ENCODE assay signal across 21 mouse cellular contexts in the genomic region with DNA sequence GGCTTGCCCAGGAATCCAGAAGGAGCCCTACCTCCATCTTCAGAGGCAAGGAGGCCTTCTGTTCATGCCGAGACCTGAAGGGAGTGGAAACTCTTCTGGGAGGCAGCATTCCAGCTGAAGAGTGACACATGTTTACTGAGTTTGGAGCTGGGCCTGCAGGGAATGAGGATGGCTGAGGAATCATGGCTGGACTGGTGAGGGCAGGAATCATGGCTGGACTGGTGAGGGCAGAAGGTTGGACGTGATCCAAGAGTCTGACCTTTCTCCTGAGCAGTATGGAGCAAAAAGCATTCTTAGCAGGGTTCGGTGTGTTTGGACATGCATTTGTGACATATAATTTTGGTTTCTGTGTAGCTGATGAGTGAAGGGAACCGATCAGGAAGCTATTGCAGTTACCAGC. TPM values are rescaled to one million over a fixed set of nuclear protein-coding genes. Genes with fewer than 3 reads are reported as not detected.
DNase-seq lines count a peak whose midpoint lies in the region; ATAC-seq lines count a peak whose summit lies in the region.
"Had no signal": no experiment of that assay in that cellular context is flagged by ENCODE, and none has a peak within 500 bp of the region (broad histone marks: within the 10 kb centered on the region; RNA-seq: fewer than 3 reads in every experiment).

No protein-coding gene starts in this region.

- H3K27ac ChIP-seq in heart, embryonic 16.5 days (ENCODE audit: low read length), result peak overlapping the region; percentile 31; the same call in 1 of the 2 replicates
- H3K27ac ChIP-seq: embryonic facial prominence, embryonic 13.5 days; forebrain, embryonic 12.5 days; heart, embryonic 15.5 days; hindbrain, embryonic 10.5 days; hindbrain, embryonic 15.5 days; kidney, embryonic 15.5 days had no signal

- no peaks in the 10 kb centered on the region for H3K27me3 ChIP-seq in heart, embryonic 16.5 days (ENCODE audit: control insufficient read depth, insufficient read depth, low read length)
- H3K27me3 ChIP-seq: embryonic facial prominence, embryonic 13.5 days; forebrain, embryonic 12.5 days; heart, embryonic 15.5 days; hindbrain, embryonic 15.5 days; kidney, embryonic 15.5 days; Patski had no signal

- no peak overlapping the region for H3K9ac ChIP-seq in heart, embryonic 16.5 days (ENCODE audit: low read length)
- H3K9ac ChIP-seq: embryonic facial prominence, embryonic 13.5 days; forebrain, embryonic 12.5 days; heart, embryonic 15.5 days; hindbrain, embryonic 15.5 days; kidney, embryonic 15.5 days had no signal

- no peak overlapping the region for H3K4me2 ChIP-seq in heart, embryonic 16.5 days (ENCODE audit: low read depth, low read length)
- H3K4me2 ChIP-seq: embryonic facial prominence, embryonic 13.5 days; forebrain, embryonic 12.5 days; heart, embryonic 15.5 days; hindbrain, embryonic 15.5 days; kidney, embryonic 15.5 days had no signal

- no peak for DNase-seq in cerebellum, adult 9-11 months
- DNase-seq in cerebellum, postnatal 25 days, result peak; percentile 54 to 62
- no peak for DNase-seq in cerebellum, adult 8-10 months
- DNase-seq in heart, postnatal 4 days, result no peak
- peak; percentile 53 for DNase-seq in 3T3-L1 (ENCODE audit: low read depth, low spot score)
- no peak for DNase-seq in T-cell, adult 2 months (ENCODE audit: low spot score)
- DNase-seq: adrenal gland, adult 8-10 months; adrenal gland, postnatal 36 days; gastrocnemius, postnatal 25 days; kidney, adult 2 months had no signal

- peaks cover 44% of the 10 kb centered on the region for H3K4me1 ChIP-seq in heart, embryonic 16.5 days (ENCODE audit: control insufficient read depth, insufficient read depth, low read length)

- 61% methylated on average over 4 of the region's 4 CpGs for WGBS in heart, embryonic 16.5 days

- H3K36me3 ChIP-seq in heart, embryonic 16.5 days (ENCODE audit: control insufficient read depth, insufficient read depth), result no peaks in the 10 kb centered on the region
- H3K36me3 ChIP-seq: embryonic facial prominence, embryonic 13.5 days; forebrain, embryonic 12.5 days; heart, embryonic 15.5 days; hindbrain, embryonic 10.5 days; hindbrain, embryonic 15.5 days; kidney, embryonic 15.5 days had no signal

- no peak overlapping the region for H3K4me3 ChIP-seq in heart, embryonic 16.5 days (ENCODE audit: low read length)
- H3K4me3 ChIP-seq: embryonic facial prominence, embryonic 13.5 days; forebrain, embryonic 12.5 days; heart, embryonic 15.5 days; hindbrain, embryonic 10.5 days; hindbrain, embryonic 15.5 days; kidney, embryonic 15.5 days had no signal

- peak; percentile 38; the same call in 1 of the 2 replicates for ATAC-seq in cerebellum, adult (ENCODE audit: insufficient number of reproducible peaks, low FRiP score, low TSS enrichment)
- ATAC-seq in heart, embryonic 16.5 days (replicated peaks; ENCODE audit: extremely low read depth, insufficient read depth, low FRiP score), result no peak
- ATAC-seq: forebrain, embryonic 16.5 days; intestine, embryonic 16.5 days; Patski had no signal

- no peaks in the 10 kb centered on the region for H3K9me3 ChIP-seq in heart, embryonic 16.5 days (replicated peaks; ENCODE audit: control insufficient read depth, low read length)
- H3K9me3 ChIP-seq: embryonic facial prominence, embryonic 13.5 days; forebrain, embryonic 12.5 days; heart, embryonic 15.5 days; hindbrain, embryonic 10.5 days; hindbrain, embryonic 15.5 days; kidney, embryonic 15.5 days had no signal

RNA-seq across cellular contexts. Expression of a gene that starts 15.5 kb away (rescaled TPM):
- polyA plus RNA-seq in heart, embryonic 16.5 days (2015; fragmentation: Nextera tagmentation; extraction: Ambion mirVana), result 11.0 and 12.9 TPM in 2 replicates
- total RNA-seq in heart, postnatal 4 days (2021), result 10 to 100 TPM; 70.2 to 74.8 TPM

Comparison
In these comparisons a context has a peak if more than half of its experiments do, and no peak if none do; other contexts are left out.
1. DNase-seq: peak in cerebellum, postnatal 25 days (2 of 2) and 3T3-L1 (single experiment); none in cerebellum, adult 9-11 months (single experiment), cerebellum, adult 8-10 months (single experiment), heart, postnatal 4 days (single experiment) and T-cell, adult 2 months (single experiment).